Mouse (Mus musculus): ENCODE results near the gene Pcyt1b. TPM values are rescaled to one million over a fixed set of nuclear protein-coding genes. Genes with fewer than 3 reads are reported as not detected.

The Pcyt1b gene
- total and polyA plus RNA-seq, 3 experiments: 0.13 to 1.7 (median 0.35) TPM

DNA sequence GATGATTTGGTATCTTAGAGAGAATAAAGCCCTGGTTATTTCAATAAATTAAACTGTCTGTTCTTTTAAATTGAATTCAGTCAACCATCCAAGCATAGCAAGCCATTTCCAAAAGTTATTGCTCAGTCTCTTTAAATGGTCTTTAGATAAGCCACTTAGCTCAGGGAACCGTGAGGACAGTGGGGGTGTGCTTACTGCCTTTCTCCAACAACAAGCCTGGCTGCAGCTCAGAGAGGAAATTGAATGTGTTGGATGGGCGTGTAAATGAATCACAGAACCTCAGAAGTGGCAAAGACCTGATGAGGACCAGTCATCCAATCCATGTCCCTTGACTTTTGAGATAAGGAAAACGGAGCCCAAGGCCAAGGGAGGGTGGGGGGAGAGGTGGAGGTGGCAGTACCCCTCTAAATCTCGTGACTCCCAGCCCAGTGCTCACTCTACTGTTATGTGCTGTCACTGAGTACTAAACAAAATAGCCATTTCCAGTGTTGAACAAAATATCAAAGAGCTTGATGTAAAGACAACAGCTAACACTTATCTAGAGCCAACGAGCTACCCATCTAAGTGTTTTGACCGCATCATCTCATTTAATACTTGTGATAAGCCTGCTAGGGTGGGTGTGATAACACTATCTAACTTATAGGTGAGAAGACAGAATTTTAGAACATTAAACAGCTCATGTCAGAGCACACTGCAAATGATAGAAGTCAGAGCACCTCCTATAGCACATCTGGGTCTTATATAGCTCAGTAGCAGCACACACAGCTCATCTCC is 78.5 kb downstream of the Pcyt1b start:
- Histone ChIP-seq H3K4me3 (replicated peaks in 1 of 3; ENCODE audit: low read depth in 2 of 3, low read length in 2 of 3, poor library complexity in 1 of 3) (no peak overlapping the region), H3K4me2 (ENCODE audit: insufficient read depth, low read depth, poor library complexity, severe bottlenecking) (no peak overlapping the region), H3K27ac (ENCODE audit: insufficient read depth, low read depth) (no peak overlapping the region), H3K4me1 (ENCODE audit: control insufficient read depth in 1 of 2, insufficient read depth in 2 of 2) (peaks cover 0 to 6% of the 10 kb centered on the region in 2 experiments; a peak in 1 of 4 replicates), H3K79me2 (replicated peaks; ENCODE audit: control insufficient read depth, extremely low read depth, insufficient read depth, poor library complexity, severe bottlenecking) (no peaks in the 10 kb centered on the region), H3K9me3 (replicated peaks; ENCODE audit: low read length) (no peaks in the 10 kb centered on the region), H3K36me3 (replicated peaks in 1 of 2; ENCODE audit: control insufficient read depth in 1 of 2, insufficient read depth in 1 of 2, low read length in 1 of 2) (no peaks in the 10 kb centered on the region), H3K9ac (ENCODE audit: insufficient read depth, low read depth) (no peak overlapping the region), H3K27me3 (replicated peaks) (no peaks in the 10 kb centered on the region)
- dilution Hi-C loops (cut with MboI; ENCODE audit: extremely low pct_ligation_motif_present, extremely low pct_unique_long_range_greater_than_20kb, low sequenced_read_pairs): no loop called here
- TF ChIP-seq MYC (IDR thresholded peaks at IDR 0.05; ENCODE audit: low read depth, low read length) (no peak), NRF1 (IDR thresholded peaks at IDR 0.05; ENCODE audit: low read depth, low read length) (no peak), BHLHE40 (IDR thresholded peaks at IDR 0.05; ENCODE audit: low read depth, low read length) (no peak), TBP (conservative IDR thresholded peaks at IDR 0.05; ENCODE audit: low read depth, low read length) (no peak), ETS1 (conservative IDR thresholded peaks at IDR 0.05; ENCODE audit: low read depth, low read length) (no peak), CHD1 (IDR thresholded peaks at IDR 0.05; ENCODE audit: low read depth, low read length) (no peak), EP300 (IDR thresholded peaks at IDR 0.05; ENCODE audit: low read length) (no peak)
- in situ Hi-C loops (cut with MboI; ENCODE audit: low pct_ligation_motif_present, low pct_unique_long_range_greater_than_20kb, low sequenced_read_pairs): no loop called here
- DNase-seq (ENCODE audit: extremely low read depth): no peak

DNA sequence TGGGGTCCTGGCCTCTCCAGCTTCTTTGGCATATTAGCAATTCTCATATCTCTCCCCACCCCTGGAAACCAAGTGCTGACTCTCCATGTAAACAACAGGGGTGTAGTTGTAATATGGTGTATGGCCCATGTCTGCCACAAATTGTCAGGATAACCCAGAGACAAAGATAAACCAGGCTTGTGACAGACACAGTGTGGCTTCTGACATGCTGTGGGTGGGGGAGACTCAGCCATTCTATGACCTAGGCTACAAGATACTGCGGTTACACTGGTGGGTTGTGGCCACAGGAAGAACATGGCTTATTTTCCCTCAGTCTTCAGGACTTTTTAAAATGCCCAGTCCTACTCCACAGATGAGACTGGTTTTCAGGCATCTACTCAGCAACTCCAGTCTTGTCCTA is 94.5 kb downstream of the Pcyt1b start:
- Histone ChIP-seq H3K4me3 (replicated peaks in 1 of 3; ENCODE audit: low read depth in 2 of 3, low read length in 2 of 3, poor library complexity in 1 of 3) (no peak overlapping the region), H3K4me2 (ENCODE audit: insufficient read depth, low read depth, poor library complexity, severe bottlenecking) (no peak overlapping the region), H3K9ac (ENCODE audit: insufficient read depth, low read depth) (no peak overlapping the region), H3K79me2 (replicated peaks; ENCODE audit: control insufficient read depth, extremely low read depth, insufficient read depth, poor library complexity, severe bottlenecking) (no peaks in the 10 kb centered on the region), H3K4me1 (ENCODE audit: control insufficient read depth in 1 of 2, insufficient read depth in 2 of 2) (no peaks in the 10 kb centered on the region), H3K36me3 (replicated peaks in 1 of 2; ENCODE audit: control insufficient read depth in 1 of 2, insufficient read depth in 1 of 2, low read length in 1 of 2) (no peaks in the 10 kb centered on the region), H3K9me3 (replicated peaks; ENCODE audit: low read length) (no peaks in the 10 kb centered on the region), H3K27me3 (replicated peaks) (no peaks in the 10 kb centered on the region), H3K27ac (ENCODE audit: insufficient read depth, low read depth) (no peak overlapping the region)
- DNase-seq (ENCODE audit: extremely low read depth): no peak
- in situ Hi-C loops (cut with MboI; ENCODE audit: low pct_ligation_motif_present, low pct_unique_long_range_greater_than_20kb, low sequenced_read_pairs) (loop anchor here (10.0 kb wide), 1 partner anchor 136 kb away; no protein-coding TSS in a partner anchor), dilution Hi-C loops (cut with MboI; ENCODE audit: extremely low pct_ligation_motif_present, extremely low pct_unique_long_range_greater_than_20kb, low sequenced_read_pairs) (no loop called here)
- TF ChIP-seq ZMIZ1 (IDR thresholded peaks at IDR 0.05; ENCODE audit: low read depth, low read length) (no peak), TCF12 (IDR thresholded peaks at IDR 0.05; ENCODE audit: low read depth, low read length) (no peak), PAX5 (IDR thresholded peaks at IDR 0.05; ENCODE audit: low read length) (no peak), TBP (conservative IDR thresholded peaks at IDR 0.05; ENCODE audit: low read depth, low read length) (no peak), ZKSCAN1 (IDR thresholded peaks at IDR 0.05; ENCODE audit: borderline replicate concordance, low read depth, low read length) (no peak), GABPA (IDR thresholded peaks at IDR 0.05; ENCODE audit: insufficient replicate concordance, low read depth, low read length) (no peak), ELF1 (IDR thresholded peaks at IDR 0.05; ENCODE audit: low read depth, low read length) (no peak), ZC3H11A (IDR thresholded peaks at IDR 0.05; ENCODE audit: low read depth, low read length) (no peak), POLR2A (IDR thresholded peaks at IDR 0.05; ENCODE audit: low read depth, low read length) (no peak), JUND (conservative IDR thresholded peaks at IDR 0.05; ENCODE audit: low read depth, low read length) (no peak)
